Mouse (Mus musculus): Measurements from ENCODE around the gene Tbx6.

Tbx6 gene

DNA sequence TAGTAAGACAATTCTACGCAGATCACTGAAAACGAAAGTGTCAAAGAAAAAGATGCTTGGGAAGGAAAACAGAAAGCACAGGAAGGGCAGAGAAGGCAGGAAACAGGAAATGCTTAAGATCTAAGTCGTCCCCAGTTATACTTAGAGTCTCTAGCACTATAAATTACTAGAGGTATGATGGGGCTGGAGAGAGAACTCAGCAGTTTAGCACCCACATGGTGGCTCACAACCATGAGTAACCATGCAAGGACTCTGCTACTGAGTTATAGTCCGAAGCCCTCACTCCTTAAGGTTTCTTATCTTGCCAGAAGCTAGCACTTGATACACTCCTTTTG, 13.0 kb downstream of the Tbx6 start:
- DNase-seq (ENCODE audit: low spot score), result no peak

DNA sequence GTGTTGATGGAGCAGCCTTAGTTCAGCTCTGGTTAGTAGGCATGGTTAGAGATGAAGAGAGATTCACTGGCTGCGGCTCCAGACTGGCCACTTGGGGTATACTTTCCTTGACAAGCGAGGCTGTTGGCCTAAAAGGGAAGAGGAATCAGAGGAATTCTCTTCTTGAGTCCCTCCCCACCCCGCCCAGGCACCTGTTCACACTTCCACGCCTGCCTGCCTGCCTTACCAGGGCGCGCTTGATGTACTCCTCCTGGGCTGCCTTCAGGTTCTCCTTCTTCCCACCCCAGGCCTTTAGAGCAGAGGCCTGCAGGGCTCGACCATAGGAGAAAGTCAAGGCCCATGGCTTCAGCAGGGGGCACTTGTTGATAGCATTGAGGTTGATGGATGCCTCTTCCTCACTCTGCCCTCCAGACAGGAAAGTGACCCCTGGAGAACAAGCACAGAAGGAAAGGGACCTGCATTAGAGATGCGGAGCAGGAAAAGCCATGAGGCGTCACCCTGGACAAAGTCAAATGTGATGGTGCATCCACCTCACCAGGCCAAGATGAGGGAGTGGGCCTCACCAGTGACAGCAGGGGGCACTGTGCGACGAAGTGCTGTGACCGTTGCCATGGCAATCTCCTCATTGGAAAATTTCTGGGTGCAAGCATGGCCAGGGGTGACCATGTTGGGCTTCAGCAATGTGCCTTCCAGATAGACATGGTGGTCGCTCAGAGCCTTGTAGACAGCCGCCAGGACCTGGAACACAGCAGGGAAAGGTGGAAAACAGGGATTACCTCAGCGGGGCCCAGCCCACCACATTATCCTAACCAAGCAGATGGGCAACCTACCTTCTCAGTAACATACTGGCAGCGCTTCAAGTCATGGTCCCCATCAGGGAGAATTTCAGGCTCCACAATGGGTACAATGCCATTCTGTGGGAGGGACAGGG, 14.4 kb downstream of the Tbx6 start:
- no peak for DNase-seq (ENCODE audit: low spot score)

DNA sequence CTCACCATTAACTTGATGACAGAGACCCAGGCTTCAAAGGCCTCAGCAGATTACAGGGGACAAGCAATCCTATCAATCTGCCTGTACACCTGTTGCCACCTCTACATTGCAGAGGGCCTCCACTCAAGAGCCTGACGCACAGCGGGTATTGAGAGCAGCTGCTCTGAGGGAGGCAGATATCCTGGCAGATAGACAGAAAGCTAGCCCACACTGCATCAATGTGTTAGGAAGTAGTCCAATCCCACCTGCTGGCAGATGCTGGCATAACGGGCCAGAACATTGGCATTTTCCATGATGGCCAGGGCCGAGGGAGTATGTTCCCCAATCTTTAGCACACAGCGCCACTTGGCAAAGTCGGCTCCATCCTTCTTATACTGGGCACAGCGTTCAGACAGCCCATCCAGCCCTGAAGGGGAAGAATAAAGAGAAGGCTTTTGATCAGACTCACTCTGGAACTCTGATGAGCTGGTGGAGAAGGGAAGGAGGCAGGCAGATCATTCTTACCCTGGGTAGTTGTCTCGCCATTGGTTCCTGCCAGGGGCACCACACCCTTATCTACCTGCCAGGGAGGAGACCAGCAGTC, 15.2 kb downstream of the Tbx6 start:
- DNase-seq (ENCODE audit: low spot score), result peak; percentile 54

- DNase-seq (ENCODE audit: low spot score), result peak; percentile 28
Observed at GRCm38 (mm10) chr7:126797411-126798126, 16.3 kb downstream of the Tbx6 start, which contains the start of gene Fam57b. TSS of gene Fam57b (plus strand) at chr7:126797668.

DNA sequence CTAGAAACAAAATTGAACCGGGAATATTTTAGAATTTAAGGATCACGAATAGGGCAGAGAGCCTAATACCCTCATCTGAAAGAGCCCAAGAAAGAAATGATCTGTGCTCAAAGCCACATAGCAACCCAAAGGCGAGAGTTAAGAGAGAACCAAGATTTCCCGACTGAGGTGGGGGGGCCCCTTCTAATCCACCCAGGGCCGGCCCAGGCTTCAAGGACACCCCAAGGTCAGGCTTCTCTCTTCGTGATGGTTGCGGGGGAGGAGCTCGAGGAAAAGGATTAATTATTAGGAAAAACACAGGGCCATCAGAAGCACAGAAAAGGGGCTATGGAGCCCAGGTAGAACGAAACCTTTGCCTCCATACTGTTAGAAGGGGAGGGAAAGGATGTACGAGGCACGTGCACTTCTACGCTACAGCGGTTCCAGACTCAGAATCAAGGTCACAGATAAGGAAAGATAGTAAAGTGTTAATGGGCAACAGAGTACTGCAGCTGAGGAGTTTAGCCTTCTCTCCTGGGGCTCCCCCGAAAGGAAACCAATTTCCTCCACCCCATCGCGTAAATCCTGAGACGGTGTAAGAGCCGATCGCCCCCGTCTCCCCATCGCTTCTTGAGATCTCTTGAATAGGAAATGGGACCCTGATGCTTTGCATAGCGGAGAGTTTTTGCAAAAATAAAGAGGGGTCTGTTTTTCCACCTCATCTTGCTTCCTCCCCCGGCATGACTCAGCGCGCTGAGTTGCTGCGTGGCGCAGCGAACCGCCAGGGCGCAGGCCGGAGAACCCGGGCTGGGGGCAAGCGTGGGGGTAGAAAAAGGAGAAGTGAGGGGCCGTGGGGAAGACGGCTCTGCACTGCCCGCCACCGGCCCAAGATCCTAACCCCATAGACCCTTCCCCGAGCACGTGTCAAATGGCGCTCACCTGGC, 17.1 kb downstream of the Tbx6 start:
- DNase-seq (ENCODE audit: low spot score), result no peak

DNA sequence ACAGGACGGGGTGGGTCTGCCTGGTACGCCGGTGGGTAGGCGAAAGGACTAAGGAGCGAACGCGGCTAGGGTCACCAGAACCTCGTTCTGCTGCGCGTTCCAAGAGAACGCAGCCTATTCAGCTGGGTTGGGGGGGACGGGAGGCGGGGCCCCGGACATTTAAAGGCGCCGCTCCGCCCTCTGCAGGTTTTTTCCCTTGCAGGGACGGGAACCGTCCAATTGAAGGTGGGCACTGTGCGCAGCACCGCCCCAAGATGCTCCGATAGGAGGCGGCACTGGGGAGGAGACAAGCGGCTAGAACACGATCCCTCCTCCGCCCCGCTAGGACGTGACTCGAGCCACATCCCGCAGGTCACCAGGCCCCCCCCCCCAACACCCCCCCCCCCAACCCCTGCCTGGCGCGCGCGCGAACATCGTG, 17.8 kb downstream of the Tbx6 start:
- DNase-seq (ENCODE audit: low spot score), result peak; percentile 95

DNA sequence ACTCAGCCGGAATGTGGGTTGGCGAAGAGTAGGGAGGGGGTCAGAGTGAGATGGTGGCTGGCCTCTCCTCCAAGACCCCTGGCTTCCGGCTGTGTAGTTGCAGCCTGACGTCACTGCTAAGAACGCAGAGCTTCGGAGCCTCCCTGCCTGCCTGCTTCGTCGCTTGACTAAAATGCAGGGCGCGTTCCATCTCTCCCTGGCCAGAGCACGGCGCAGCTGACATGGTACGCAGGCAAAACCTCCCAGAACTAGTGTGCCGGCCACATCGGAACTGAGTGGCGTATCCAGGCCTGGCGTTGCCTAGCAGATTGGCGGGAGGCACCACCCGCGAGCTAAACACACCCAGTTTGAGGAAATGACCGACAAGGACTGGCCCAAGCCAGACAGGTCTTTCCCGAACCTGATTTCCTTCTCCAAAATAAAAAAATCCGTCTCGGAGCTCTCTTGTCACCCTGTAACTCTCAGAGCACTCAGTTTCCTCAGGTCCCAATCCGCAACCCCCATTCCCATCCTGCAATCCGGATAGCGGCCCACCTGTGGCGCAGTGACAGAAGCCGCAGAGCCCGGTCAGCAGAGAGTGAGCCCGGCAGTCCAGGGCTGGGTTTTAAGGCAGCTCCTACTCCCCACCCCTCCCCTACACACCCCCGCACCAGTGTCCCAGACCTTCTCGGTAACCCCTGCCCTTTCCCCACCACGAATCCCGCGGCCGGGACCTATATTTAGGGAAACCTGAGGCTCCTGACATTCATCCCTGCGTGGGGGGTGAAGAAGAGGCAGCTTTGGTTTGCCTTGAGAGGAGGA, 18.4 kb downstream of the Tbx6 start:
- DNase-seq (ENCODE audit: low spot score), result peak; percentile 89

DNA sequence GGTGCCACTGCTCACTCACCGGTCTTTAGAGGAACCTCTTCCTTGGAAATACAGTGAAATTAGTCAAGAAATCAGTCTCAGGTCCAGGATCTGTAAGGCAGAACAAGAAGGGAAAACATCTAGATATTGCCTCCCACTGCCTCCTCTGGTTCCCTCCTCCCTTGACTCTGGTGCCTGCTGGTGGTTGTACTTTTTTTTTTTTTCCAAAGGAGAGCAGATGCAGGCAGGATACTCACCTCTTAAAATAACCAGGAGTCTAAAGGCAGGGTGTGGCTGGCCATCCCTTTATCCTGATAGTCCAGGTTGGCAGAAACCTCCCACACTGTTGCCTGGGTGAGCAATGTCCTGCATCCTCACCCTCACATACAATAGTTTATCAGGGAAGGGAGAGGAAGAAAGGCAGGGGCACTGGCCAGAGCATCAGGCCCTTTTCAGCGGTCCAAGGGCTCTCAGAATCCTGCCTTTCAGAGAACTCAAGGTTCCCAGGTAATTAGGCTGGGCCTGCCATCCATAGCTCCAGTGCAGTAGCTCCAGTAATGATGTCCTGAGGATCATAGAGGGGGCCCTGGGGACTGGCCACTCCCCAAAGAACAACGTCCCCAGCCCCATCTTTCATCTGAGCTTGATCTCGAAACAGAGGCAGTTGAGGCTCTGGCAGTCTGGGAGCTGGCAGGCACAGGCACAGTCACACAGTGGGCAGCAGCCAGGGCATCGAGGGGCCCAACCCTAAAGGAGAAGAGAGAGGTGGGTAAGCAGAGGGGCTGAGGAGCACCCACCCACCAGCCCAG, 19.2 kb downstream of the Tbx6 start:
- DNase-seq (ENCODE audit: low spot score), result no peak

- DNase-seq (ENCODE audit: low spot score), result no peak
Observed at GRCm38 (mm10) chr7:126801057-126801422, 19.8 kb downstream of the Tbx6 start.

GRCm38 (mm10) chr7:126802134-126802889, 21.0 kb downstream of the Tbx6 start:
- no peak for DNase-seq (ENCODE audit: low spot score)

DNA sequence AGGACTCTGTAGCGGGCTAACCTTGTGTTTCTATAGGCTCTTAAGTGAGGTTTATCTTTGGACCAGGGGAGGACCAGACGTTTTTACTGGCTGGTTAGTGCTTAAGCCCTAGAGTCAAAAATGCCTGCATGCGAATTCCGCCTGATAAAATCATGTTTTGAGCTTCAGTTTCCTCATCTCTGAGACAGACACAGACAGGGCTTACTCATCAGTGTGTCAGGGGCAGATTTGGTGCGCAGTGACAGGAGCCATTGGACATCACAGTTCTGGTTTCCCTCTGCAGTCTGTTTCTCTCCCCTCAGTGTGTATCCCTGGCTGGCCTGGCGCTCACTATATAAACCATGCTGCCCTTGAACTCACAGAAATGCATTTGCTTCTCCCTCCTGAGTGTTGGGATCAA, 21.9 kb downstream of the Tbx6 start:
- DNase-seq (ENCODE audit: low spot score), result no peak

DNA sequence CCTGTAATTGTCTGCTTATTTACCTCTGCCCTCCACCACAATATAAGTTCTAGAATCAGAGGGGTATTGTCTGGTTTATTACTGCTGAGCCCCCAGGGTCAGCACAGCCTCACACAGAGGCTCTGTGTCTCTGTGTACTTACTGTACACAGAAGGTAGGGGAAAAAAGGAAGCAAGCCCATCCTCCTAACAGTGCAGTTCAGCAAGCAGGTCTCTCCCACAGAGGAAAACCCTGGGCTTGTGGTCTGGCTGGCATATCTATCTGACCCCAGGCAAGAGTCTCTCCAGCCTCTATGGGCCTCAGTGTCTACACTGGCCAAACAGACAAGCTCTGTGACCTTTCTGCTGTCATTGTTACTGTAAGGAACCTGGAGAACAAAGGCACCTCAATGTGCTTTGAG, 22.5 kb downstream of the Tbx6 start:
- DNase-seq (ENCODE audit: low spot score), result no peak

GRCm38 (mm10) chr7:126806956-126807355, 25.7 kb downstream of the Tbx6 start:
- DNase-seq (ENCODE audit: low spot score), result no peak

GRCm38 (mm10) chr7:126807405-126807804, 26.1 kb downstream of the Tbx6 start:
- DNase-seq (ENCODE audit: low spot score), result no peak

DNA sequence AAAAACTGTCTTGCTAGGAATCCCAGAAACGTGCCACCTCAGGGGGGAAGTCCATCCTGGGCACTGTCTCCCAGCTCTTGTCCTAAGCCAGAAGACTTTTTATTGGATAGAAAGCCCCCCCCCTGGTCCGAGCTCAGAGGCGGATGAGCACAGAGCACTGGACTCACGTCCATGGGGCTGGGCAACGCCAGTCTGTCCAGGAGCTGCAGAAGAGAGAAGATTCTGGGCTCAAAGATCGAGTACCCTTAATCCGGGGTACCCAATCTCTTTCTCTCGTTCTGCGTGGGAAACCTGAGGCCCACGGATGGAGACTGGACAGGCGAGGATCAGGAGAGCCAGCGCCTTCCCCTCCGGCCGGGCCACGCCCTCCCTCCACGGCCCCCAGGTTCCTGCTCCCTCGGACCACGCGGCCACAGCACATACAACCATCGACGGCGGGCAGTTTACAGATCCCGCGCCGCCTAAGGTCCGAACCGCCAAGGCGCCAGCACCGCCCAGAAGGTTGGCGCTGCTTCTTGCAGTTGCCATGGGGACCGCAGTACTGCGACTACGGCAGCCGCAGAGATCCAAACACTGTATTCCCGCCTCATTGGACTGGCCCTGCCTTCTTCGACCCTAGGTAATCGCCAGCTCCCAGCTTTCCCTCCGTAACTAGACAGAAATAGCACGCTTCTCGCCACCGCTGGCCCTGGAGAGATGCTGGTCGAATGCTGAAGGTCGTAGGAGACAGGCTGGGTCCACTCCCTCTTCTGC, 27.6 kb downstream of the Tbx6 start:
- peak; percentile 91 for DNase-seq (ENCODE audit: low spot score)

DNA sequence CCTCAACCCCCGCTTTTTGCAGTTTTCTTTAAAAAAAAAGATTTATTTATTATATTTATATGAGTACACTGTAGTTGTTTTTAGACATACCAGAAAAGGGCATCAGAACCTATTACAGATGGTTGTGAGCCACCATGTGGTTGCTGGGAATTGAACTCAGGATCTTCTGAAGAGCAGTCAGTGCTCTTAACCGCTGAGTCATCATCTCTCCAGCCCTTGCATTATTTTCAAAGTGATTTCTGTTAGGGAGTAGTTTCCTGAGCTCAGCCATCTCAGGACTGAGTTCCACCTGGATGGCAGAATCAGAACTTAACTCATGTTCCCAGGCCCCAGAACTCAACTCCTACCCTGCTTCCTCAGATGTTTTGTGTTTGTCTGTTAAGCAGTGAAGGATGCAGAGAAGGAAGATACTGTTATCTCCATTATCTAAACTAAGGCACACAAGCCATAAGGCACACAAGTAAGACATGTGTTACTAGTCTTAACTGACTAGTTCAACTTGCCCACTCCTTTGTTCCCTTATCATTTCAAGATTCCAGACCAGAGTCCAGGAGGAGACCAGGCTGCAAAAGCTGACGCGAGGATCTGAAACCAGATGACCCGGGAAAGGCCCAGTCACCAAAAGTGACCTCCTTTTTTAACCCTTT, 28.6 kb downstream of the Tbx6 start:
- no peak for DNase-seq (ENCODE audit: low spot score)

DNA sequence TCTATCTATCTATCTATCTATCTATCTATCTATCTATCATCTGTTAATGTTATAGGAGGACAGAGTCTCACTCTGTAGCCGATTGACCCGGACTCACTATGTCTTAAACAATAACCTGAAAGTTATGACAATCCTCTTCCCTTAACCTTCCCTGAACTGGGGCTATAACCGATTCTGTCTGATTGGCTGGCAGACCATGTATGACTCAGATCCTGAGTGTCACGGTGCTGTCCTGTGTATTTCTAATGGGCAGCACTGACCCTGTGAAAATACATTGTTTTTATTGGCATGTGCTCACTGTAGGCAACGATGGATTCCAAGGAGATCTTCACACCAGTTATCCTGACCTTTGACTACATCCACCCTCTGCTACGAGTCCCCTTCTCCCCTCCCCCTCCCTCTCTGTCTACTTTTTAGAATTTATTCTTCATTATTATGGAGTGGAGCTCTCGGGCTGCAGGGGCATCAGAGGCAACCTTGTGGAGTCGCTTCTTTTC, 34.5 kb downstream of the Tbx6 start:
- DNase-seq (ENCODE audit: low spot score), result no peak

DNA sequence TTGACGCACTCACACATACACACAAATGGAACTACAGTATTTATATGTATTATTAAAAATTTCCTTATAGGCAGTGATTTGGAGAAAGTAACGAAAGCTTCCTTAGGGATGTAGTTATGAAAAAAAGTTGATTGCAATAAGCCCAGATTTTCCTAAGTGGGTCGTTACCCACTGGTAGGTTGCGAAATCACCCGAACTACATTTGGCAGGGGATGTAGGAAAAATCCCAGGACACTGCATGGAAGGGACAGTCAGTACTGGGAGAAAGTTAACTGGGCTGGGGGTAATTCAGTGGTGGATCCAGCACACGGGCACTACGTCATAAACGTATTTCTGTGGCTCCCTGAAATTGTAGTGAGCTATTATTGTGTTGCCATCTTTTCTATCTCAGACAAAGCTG, 35.2 kb downstream of the Tbx6 start:
- no peak for DNase-seq (ENCODE audit: low spot score)

Measured in retina, embryonic 14.5 days (tissue).